Mouse (Mus musculus) liver, embryonic 11.5 days (tissue): ENCODE measurements around the gene Plcl1. TPM values are rescaled to one million over a fixed set of nuclear protein-coding genes. Genes with fewer than 3 reads are reported as not detected.

Source experiments
- ATAC-seq: fragments of 200-750 bp; cut with Nextera tagmentation; replicated peaks from 2 replicates; pipeline ENCODE4 v1.8.0; 2017; ENCODE audit warnings: moderate number of reproducible peaks, mild to moderate bottlenecking, moderate TSS enrichment, moderate library complexity; ENCODE audit not compliant: low FRiP score
- DNase-seq: peaks from one replicate; pipeline ENCODE4 v3.0.0-alpha.2; 2017; ENCODE audit warnings: low spot score
- H3K27ac ChIP-seq: fragments of 300-500 bp; sonication (generic); 2 replicates; pipeline ENCODE4 v1.5.1; 2014; ENCODE audit warnings: mild to moderate bottlenecking, low read depth, low read length, control low read depth
- H3K27me3 ChIP-seq: fragments of 300-500 bp; sonication (generic); replicated peaks from 2 replicates; pipeline ENCODE4 v1.6.1; 2014; ENCODE audit warnings: low read length, mixed read lengths; ENCODE audit not compliant: control insufficient read depth, insufficient read depth
- H3K36me3 ChIP-seq: fragments of 300-500 bp; sonication (generic); 2 replicates; pipeline ENCODE4 v1.6.1; 2014; ENCODE audit warnings: mild to moderate bottlenecking, low read length, moderate library complexity, mixed read lengths; ENCODE audit not compliant: control insufficient read depth, insufficient read depth
- H3K4me1 ChIP-seq: fragments of 300-500 bp; sonication (generic); replicated peaks from 2 replicates; pipeline ENCODE4 v1.6.1; 2014; ENCODE audit warnings: low read length, mixed read lengths; ENCODE audit not compliant: control insufficient read depth, insufficient read depth
- H3K4me2 ChIP-seq: fragments of 300-500 bp; sonication (generic); 2 replicates; pipeline ENCODE4 v1.6.1; 2014; ENCODE audit warnings: mild to moderate bottlenecking, control low read depth, moderate library complexity
- H3K4me3 ChIP-seq: fragments of 300-500 bp; sonication (generic); 2 replicates; pipeline ENCODE4 v1.5.1; 2014; ENCODE audit warnings: low read depth, low read length, control low read depth
- H3K9ac ChIP-seq: fragments of 300-500 bp; sonication (generic); 2 replicates; pipeline ENCODE4 v1.6.1; 2014; ENCODE audit warnings: low read depth, low read length, control low read depth
- H3K9me3 ChIP-seq: fragments of 300-500 bp; sonication (generic); 2 replicates; pipeline ENCODE4 v1.6.1; 2016; ENCODE audit warnings: low read length, inconsistent platforms, mixed read lengths; ENCODE audit not compliant: control insufficient read depth
- WGBS: fragments of 180-500 bp; shearing (Covaris S2); extraction: QIAGEN DNeasy Blood & Tissue Kit; methylation state at CpG from one replicate; pipeline ENCODE4 v1.1.7; 2014; 5-methylcytosine and 5-hydroxymethylcytosine counted together
- polyA plus RNA-seq: library from polyadenylated mRNA; unstranded; fragments of >200 nt; fragmentation: Nextera tagmentation; extraction: Ambion mirVana; gene quantifications from 2 replicates; pipeline ENCODE4 v1.2.1, GENCODE M21; 2014

Plcl1 gene
- polyA plus RNA-seq, 1 experiment from 2014 or later = 0.63 TPM

GRCm38 (mm10) chr1:55429051-55429450 lies 23.3 kb downstream of the Plcl1 start:
- ATAC-seq (no peak), DNase-seq (no peak)
- Histone ChIP-seq H3K36me3 (no peaks in the 10 kb centered on the region), H3K4me2 (no peak overlapping the region), H3K27ac (no peak overlapping the region), H3K9ac (no peak overlapping the region), H3K27me3 (no peaks in the 10 kb centered on the region), H3K9me3 (no peaks in the 10 kb centered on the region), H3K4me1 (no peaks in the 10 kb centered on the region), H3K4me3 (no peak overlapping the region)
- WGBS = 87% methylated on average over 2 of the region's 2 CpGs

DNA sequence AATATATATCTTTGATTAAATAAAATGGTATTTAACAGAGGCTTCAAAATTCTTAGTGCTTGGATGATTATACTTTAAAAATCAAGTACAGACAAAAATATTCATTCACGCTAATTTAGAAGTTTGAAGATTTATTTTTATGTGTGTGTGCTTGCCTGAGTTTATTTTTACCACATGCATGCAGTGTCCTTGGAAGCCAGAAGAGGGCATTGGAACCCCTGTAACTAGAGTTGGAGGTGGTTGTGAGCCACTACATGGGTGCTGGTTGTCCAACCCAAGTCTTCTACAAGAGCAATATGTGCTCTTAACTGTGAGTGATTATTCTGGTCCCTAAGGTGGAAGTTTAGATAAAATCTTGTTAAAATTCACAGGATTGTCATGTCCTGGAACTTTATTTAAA lies 24.0 kb downstream of the Plcl1 start:
- 95% methylated on average over 1 of the region's 1 CpGs for WGBS
- no peaks in the 10 kb centered on the region for H3K27me3 ChIP-seq
- DNase-seq (no peak), ATAC-seq (no peak)
- H3K27ac ChIP-seq = no peak overlapping the region
- no peaks in the 10 kb centered on the region for H3K4me1 ChIP-seq
- H3K36me3 ChIP-seq = no peaks in the 10 kb centered on the region
- H3K4me2 ChIP-seq = no peak overlapping the region
- no peaks in the 10 kb centered on the region for H3K9me3 ChIP-seq
- no peak overlapping the region for H3K4me3 ChIP-seq
- H3K9ac ChIP-seq = no peak overlapping the region

GRCm38 (mm10) chr1:55430587-55430986 lies 24.9 kb downstream of the Plcl1 start:
- WGBS = 88% methylated on average over 3 of the region's 3 CpGs
- H3K27ac ChIP-seq = no peak overlapping the region
- no peak overlapping the region for H3K4me3 ChIP-seq
- H3K9me3 ChIP-seq = no peaks in the 10 kb centered on the region
- H3K36me3 ChIP-seq = no peaks in the 10 kb centered on the region
- H3K4me1 ChIP-seq = no peaks in the 10 kb centered on the region
- no peak overlapping the region for H3K4me2 ChIP-seq
- ATAC-seq (no peak), DNase-seq (no peak)
- no peaks in the 10 kb centered on the region for H3K27me3 ChIP-seq
- no peak overlapping the region for H3K9ac ChIP-seq

DNA sequence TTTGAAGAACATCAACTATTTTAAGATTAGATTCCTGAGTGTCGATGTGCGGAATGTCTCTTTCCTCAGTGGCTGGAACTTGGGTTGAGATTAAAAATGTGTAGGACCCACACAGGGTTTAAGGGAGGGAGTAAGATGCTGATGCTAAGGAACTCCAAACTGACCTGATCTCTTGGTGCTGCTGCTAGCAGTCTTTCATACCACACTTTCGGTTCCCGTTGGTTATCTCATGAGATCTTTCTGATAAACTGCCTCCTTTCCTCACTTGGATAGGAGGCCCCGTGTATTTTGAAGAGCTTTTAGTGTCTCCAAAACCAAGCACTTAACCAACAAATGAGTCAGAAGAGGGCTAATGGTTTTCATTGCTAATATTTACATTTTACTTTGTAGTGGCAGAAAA lies 30.9 kb downstream of the Plcl1 start:
- Histone ChIP-seq H3K4me2 (no peak overlapping the region), H3K27ac (no peak overlapping the region), H3K27me3 (no peaks in the 10 kb centered on the region), H3K9me3 (no peaks in the 10 kb centered on the region), H3K9ac (no peak overlapping the region), H3K4me1 (no peaks in the 10 kb centered on the region; the same call in 1 of the 2 replicates), H3K4me3 (no peak overlapping the region), H3K36me3 (no peaks in the 10 kb centered on the region)
- DNase-seq = no peak
- 45% methylated on average over 5 of the region's 5 CpGs for WGBS
- ATAC-seq = no peak

DNA sequence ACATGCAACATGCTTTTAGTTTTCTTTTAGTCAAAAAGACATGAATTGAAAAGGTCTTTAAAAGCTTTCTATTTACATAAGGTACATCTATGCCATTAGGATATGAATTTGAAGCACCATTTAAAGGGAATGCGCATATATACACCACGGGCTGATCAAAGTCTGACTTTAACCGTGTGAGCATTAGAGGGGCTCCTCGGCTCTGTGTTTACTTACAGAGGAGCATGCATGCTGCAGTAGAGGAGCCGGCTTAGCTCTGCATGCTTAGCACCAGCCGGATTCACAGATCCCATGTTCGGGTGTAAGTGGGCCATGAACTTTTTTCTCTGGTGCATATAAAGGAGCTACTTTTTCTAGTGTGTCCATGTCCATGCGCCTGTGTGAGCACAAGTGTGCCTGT lies 31.4 kb downstream of the Plcl1 start:
- DNase-seq = no peak
- H3K27ac ChIP-seq = no peak overlapping the region
- no peaks in the 10 kb centered on the region for H3K36me3 ChIP-seq
- ATAC-seq = no peak
- no peak overlapping the region for H3K4me2 ChIP-seq
- H3K4me1 ChIP-seq = no peaks in the 10 kb centered on the region; the same call in 1 of the 2 replicates
- H3K27me3 ChIP-seq = no peaks in the 10 kb centered on the region
- no peaks in the 10 kb centered on the region for H3K9me3 ChIP-seq
- 71% methylated on average over 8 of the region's 8 CpGs for whole genome bisulfite sequencing
- H3K4me3 ChIP-seq = no peak overlapping the region
- no peak overlapping the region for H3K9ac ChIP-seq

DNA sequence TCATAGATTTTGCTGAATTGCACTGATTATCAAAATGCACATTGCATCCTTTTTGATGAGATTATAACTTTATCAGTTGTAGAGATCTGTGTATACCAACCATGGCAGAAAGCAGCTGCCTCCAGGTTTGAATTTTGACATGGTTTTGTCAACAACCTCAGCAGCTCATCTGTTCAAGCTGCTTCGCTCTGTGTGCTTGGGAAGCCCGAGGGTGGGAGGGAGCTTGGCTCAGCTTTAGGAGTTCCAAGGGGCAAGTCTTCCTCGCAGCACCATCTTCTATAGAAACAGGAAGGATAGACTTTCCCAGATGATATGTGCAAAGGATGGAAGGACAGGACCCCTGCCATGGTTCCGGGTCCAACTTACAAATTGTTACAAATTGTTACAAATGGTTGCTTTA lies 32.9 kb downstream of the Plcl1 start:
- WGBS = 83% methylated on average over 4 of the region's 4 CpGs

DNA sequence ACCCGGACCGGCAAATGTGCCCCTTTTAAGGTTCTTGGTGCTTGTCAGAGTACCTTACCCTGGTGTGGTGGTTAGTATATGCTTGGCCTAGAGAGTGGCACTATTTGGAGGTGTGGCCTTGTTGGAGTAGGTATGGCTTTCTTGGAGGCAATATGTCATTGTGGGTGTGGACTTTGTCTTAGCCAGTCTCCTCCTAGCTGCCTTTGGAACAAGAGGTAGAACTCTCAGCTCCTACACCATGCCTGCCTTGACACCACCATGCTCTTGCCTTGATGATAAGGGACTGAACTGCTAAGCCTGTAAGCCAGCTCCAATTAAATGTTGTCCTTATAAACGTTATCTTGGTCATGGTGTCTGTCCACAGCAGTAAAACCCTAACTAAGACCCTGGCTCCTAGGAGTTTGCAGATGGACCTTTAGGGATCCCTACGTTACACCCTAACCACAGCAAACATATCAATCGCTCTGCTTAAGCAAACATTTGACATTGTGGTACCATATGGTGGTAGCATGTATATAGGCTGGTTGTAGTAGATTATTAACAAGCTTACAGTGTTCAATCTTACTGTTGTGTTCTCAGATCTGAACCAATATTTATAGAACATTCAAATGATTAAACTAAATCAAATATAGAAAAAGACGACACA lies 39.4 kb downstream of the Plcl1 start:
- H3K4me1 ChIP-seq = no peaks in the 10 kb centered on the region
- no peaks in the 10 kb centered on the region for H3K27me3 ChIP-seq
- no peaks in the 10 kb centered on the region for H3K36me3 ChIP-seq
- 75% methylated on average over 6 of the region's 6 CpGs for WGBS
- no peaks in the 10 kb centered on the region for H3K9me3 ChIP-seq
- no peak overlapping the region for H3K4me2 ChIP-seq
- H3K4me3 ChIP-seq = no peak overlapping the region
- ATAC-seq (no peak), DNase-seq (no peak)
- H3K27ac ChIP-seq = no peak overlapping the region
- no peak overlapping the region for H3K9ac ChIP-seq

More for the DNA sequence above, 32.9 kb downstream of the Plcl1 start:
- DNase-seq (no peak), ATAC-seq (no peak)
- no peaks in the 10 kb centered on the region; the same call in 1 of the 2 replicates for H3K4me1 ChIP-seq
- H3K9ac ChIP-seq = no peak overlapping the region
- H3K4me3 ChIP-seq = no peak overlapping the region
- no peaks in the 10 kb centered on the region for H3K36me3 ChIP-seq
- H3K9me3 ChIP-seq = no peaks in the 10 kb centered on the region
- no peaks in the 10 kb centered on the region for H3K27me3 ChIP-seq
- H3K4me2 ChIP-seq = no peak overlapping the region
- H3K27ac ChIP-seq = no peak overlapping the region

- H3K27me3 ChIP-seq = no peaks in the 10 kb centered on the region
- H3K4me2 ChIP-seq = no peak overlapping the region
- no peak overlapping the region for H3K9ac ChIP-seq
- no peak overlapping the region for H3K4me3 ChIP-seq
- no peaks in the 10 kb centered on the region for H3K9me3 ChIP-seq
- no peak overlapping the region for H3K27ac ChIP-seq
- no peaks in the 10 kb centered on the region for H3K4me1 ChIP-seq
- DNase-seq (no peak), ATAC-seq (no peak)
- H3K36me3 ChIP-seq = no peaks in the 10 kb centered on the region
- WGBS = 38% methylated on average over 3 of the region's 3 CpGs
These were observed 39.9 kb downstream of the Plcl1 start for GRCm38 (mm10) chr1:55445689-55446044.

DNA sequence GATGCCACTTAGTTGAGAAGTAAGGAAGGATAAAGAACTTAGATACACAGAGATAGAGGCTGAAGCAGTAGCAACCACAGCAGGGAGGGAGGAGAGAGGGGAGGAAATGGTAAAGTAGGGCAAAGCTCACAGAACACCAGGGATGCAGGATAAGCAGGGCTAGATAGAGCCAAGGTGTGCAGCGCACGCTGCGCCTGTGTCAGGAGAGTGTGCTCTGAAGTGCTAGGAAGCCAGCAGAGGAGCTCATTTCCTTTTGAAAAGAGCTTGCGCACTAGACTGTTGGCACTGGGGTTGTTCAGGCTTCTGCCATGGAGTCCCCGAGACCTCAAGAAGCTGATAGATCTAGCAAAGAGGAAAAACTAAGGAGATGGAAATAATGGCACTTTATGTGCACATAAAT lies 40.6 kb downstream of the Plcl1 start:
- H3K4me1 ChIP-seq = no peaks in the 10 kb centered on the region
- no peak overlapping the region for H3K4me3 ChIP-seq
- ATAC-seq = no peak
- no peaks in the 10 kb centered on the region for H3K36me3 ChIP-seq
- no peak overlapping the region for H3K4me2 ChIP-seq
- H3K9ac ChIP-seq = no peak overlapping the region
- no peaks in the 10 kb centered on the region for H3K9me3 ChIP-seq
- no peaks in the 10 kb centered on the region for H3K27me3 ChIP-seq
- WGBS = 82% methylated on average over 5 of the region's 5 CpGs
- DNase-seq = no peak
- H3K27ac ChIP-seq = no peak overlapping the region
